Mouse (Mus musculus): ENCODE results near the gene Gtf2f2. TPM values are rescaled to one million over a fixed set of nuclear protein-coding genes. Genes with fewer than 3 reads are reported as not detected.
"Not testable (repeated sequence)": the region's sequence is repeated elsewhere in the genome, so short reads cannot be mapped to it uniquely, and the experiment has no call there.

Gene Gtf2f2
- polyA plus RNA-seq, 1 experiment from 2014 or later: 37.5 TPM

DNA sequence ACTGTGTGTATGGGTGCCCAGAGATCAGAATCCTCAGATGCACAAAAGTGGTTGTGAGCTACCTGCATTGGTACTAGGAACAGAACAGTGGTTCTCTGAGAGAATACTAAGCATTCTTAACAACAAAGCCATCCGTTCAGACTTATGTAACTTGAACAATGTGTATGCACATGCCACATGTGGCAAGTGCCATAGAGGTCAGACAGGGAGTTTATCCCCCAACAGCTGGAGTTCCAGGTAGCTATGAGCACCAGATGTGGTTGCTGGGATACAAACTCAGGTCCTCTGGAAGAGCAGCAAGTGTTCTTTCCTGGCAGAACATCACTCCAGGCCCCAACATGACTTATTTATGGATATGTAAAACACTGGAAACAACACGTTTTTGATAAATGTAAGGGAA is 57.7 kb downstream of the Gtf2f2 start:
- TF ChIP-seq CTCF (IDR thresholded peaks at IDR 0.05; ENCODE audit: low read depth): no peak
- no peaks in the 10 kb centered on the region for H3K9me3 ChIP-seq (ENCODE audit: low read depth, low read length)

DNA sequence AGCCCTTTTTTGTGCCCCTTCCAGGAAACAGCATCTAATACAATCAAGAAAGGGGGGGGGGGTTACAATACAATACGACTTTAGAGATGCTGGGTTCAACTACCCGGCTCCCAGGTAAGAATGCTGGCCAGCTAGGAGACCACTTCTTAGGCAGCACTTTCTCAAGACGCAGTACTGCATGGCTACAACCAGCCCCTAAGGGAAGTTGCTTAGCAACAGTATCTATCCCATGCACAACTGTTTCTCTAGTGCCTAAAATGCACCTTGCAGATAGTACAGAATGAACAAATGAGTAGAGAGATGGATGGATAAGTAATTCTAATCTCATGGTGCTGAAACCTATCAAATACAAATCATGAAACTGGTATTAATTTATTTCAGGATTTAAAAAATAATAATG is 63.0 kb downstream of the Gtf2f2 start:
- Histone ChIP-seq H3K27ac (ENCODE audit: low read depth) (no peak overlapping the region), H3K27me3 (ENCODE audit: insufficient read depth, low read length) (no peaks in the 10 kb centered on the region), H3K4me2 (no peak overlapping the region), H3K4me1 (ENCODE audit: insufficient read depth) (no peaks in the 10 kb centered on the region), H3K9me3 (ENCODE audit: low read depth, low read length) (no peaks in the 10 kb centered on the region), H3K4me3 (ENCODE audit: low read depth, low read length) (no peak overlapping the region), H3K9ac (no peak overlapping the region), H3K36me3 (ENCODE audit: insufficient read depth) (no peaks in the 10 kb centered on the region)
- no peak for TF ChIP-seq CTCF (IDR thresholded peaks at IDR 0.05; ENCODE audit: low read depth)
- no peak for ATAC-seq (ENCODE audit: insufficient read depth)
- 70% methylated on average over 3 of the region's 3 CpGs for WGBS
- no peak for DNase-seq

More for the DNA sequence above, 57.7 kb downstream of the Gtf2f2 start:
- Histone ChIP-seq H3K36me3 (ENCODE audit: insufficient read depth) (no peaks in the 10 kb centered on the region), H3K27me3 (ENCODE audit: insufficient read depth, low read length) (no peaks in the 10 kb centered on the region), H3K4me2 (no peak overlapping the region), H3K4me1 (ENCODE audit: insufficient read depth) (no peaks in the 10 kb centered on the region), H3K9ac (no peak overlapping the region), H3K4me3 (ENCODE audit: low read depth, low read length) (no peak overlapping the region), H3K27ac (ENCODE audit: low read depth) (no peak overlapping the region)
- ATAC-seq (ENCODE audit: insufficient read depth) (no peak), DNase-seq (no peak)
- WGBS: 61% methylated on average over 2 of the region's 2 CpGs

DNA sequence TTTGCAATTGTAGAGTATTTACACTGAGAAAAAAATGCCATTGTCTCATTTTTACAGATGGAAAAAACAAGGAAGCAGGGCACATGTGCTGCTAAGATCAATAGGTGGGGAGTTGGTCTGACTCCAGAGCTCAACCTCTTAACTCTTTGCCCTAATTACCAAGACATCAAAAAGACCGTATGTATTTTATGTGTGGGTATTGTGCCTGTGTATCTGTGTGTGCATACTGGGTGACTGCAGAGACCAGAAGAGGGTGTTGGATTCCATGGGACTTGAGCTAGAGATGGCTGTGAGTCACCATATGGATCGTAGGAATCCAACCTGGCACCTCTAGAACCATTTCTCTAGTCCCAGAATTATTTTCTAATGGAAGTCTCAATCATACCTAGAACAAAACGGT is 68.3 kb downstream of the Gtf2f2 start:
- Histone ChIP-seq H3K27ac (ENCODE audit: low read depth) (no peak overlapping the region), H3K4me1 (ENCODE audit: insufficient read depth) (no peaks in the 10 kb centered on the region), H3K4me2 (no peak overlapping the region), H3K27me3 (ENCODE audit: insufficient read depth, low read length) (no peaks in the 10 kb centered on the region), H3K9ac (no peak overlapping the region), H3K4me3 (ENCODE audit: low read depth, low read length) (no peak overlapping the region), H3K9me3 (ENCODE audit: low read depth, low read length) (no peaks in the 10 kb centered on the region), H3K36me3 (ENCODE audit: insufficient read depth) (no peaks in the 10 kb centered on the region)
- WGBS: 93% methylated on average over 3 of the region's 3 CpGs
- TF ChIP-seq CTCF (IDR thresholded peaks at IDR 0.05; ENCODE audit: low read depth): no peak
- no peak for ATAC-seq (ENCODE audit: insufficient read depth)
- no peak for DNase-seq

DNA sequence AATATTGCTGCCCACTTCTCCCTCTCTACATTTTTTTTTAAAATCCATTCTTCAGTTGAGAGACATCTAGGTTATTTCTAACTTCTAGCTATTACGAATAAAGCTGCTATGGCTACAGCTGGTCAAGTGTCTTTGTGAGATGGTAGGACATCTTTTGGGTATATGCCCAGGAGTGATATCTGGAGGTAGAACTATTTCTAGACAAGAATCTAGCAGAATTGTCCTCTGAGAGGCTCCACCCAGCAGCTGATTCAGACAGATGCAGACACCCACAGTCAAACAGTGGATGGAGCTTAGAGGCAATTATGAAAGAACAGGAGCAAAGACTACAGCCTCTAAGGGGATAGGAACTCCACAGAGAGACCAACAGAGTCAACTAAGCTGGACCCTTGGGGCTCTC is 69.2 kb downstream of the Gtf2f2 start:
- Histone ChIP-seq H3K9ac (no peak overlapping the region), H3K4me1 (ENCODE audit: insufficient read depth) (no peaks in the 10 kb centered on the region), H3K9me3 (ENCODE audit: low read depth, low read length) (no peaks in the 10 kb centered on the region), H3K4me3 (ENCODE audit: low read depth, low read length) (no peak overlapping the region), H3K27ac (ENCODE audit: low read depth) (no peak overlapping the region), H3K36me3 (ENCODE audit: insufficient read depth) (no peaks in the 10 kb centered on the region), H3K4me2 (no peak overlapping the region), H3K27me3 (ENCODE audit: insufficient read depth, low read length) (no peaks in the 10 kb centered on the region)
- ATAC-seq (ENCODE audit: insufficient read depth) (no peak), DNase-seq (no peak)
- TF ChIP-seq CTCF (IDR thresholded peaks at IDR 0.05; ENCODE audit: low read depth): no peak
- WGBS: 96% methylated on average over 1 of the region's 1 CpGs

DNA sequence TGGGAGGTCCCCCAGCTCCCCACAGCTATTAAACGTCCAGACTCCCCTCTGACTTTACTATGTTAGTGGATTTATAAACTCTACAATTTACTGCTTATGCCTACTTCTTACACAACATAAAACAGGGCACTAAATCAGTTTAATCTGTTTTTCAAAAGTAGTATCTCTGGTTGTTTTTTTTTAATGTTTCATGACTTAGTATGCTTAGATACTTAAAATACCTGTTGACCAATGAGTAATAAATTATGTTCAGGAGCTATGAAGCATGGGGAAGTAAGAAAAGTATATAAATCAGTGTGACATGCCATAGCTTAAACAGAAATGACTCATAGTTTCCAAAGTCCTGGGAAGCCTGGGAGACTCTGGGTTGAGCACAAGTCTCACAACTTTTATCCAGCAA is 73.0 kb downstream of the Gtf2f2 start:
- H3K27me3 ChIP-seq (ENCODE audit: insufficient read depth, low read length): no peaks in the 10 kb centered on the region
- no peak for DNase-seq

DNA sequence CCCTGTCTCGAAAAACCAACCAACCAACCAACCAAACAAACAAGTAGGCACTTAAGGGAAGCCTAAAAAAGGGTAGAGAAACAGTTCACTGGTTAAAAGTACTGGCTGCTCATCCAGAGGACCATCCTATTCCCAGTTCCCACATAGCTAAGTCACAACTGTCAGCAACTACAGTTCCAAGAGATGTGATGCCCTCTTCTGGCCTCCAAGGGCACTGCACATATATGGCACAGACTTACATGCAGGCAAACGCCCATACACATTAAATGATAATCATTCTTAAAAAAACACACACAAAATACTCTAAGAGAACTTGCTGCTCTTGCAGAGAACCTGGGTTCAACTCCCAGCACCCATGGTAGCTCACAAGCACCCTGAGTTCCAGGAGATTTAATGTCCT is 76.3 kb downstream of the Gtf2f2 start:
- Histone ChIP-seq H3K27me3 (ENCODE audit: insufficient read depth, low read length) (no peaks in the 10 kb centered on the region), H3K9me3 (ENCODE audit: low read depth, low read length) (no peaks in the 10 kb centered on the region), H3K4me2 (no peak overlapping the region), H3K36me3 (ENCODE audit: insufficient read depth) (no peaks in the 10 kb centered on the region), H3K27ac (ENCODE audit: low read depth) (no peak overlapping the region), H3K4me1 (ENCODE audit: insufficient read depth) (no peaks in the 10 kb centered on the region), H3K9ac (no peak overlapping the region), H3K4me3 (ENCODE audit: low read depth, low read length) (no peak overlapping the region)
- WGBS: 82% methylated on average over 2 of the region's 2 CpGs
- DNase-seq (peak; percentile 14), ATAC-seq (ENCODE audit: insufficient read depth) (no peak)
- TF ChIP-seq CTCF (IDR thresholded peaks at IDR 0.05; ENCODE audit: low read depth): peak; percentile 25

More for the DNA sequence above, 73.0 kb downstream of the Gtf2f2 start:
- Histone ChIP-seq H3K4me2 (no peak overlapping the region), H3K9me3 (ENCODE audit: low read depth, low read length) (no peaks in the 10 kb centered on the region), H3K4me3 (ENCODE audit: low read depth, low read length) (no peak overlapping the region), H3K4me1 (ENCODE audit: insufficient read depth) (no peaks in the 10 kb centered on the region), H3K27ac (ENCODE audit: low read depth) (no peak overlapping the region), H3K9ac (no peak overlapping the region), H3K36me3 (ENCODE audit: insufficient read depth) (no peaks in the 10 kb centered on the region)
- no peak for TF ChIP-seq CTCF (IDR thresholded peaks at IDR 0.05; ENCODE audit: low read depth)
- WGBS: 65% methylated on average over 1 of the region's 1 CpGs
- ATAC-seq (ENCODE audit: insufficient read depth): no peak

DNA sequence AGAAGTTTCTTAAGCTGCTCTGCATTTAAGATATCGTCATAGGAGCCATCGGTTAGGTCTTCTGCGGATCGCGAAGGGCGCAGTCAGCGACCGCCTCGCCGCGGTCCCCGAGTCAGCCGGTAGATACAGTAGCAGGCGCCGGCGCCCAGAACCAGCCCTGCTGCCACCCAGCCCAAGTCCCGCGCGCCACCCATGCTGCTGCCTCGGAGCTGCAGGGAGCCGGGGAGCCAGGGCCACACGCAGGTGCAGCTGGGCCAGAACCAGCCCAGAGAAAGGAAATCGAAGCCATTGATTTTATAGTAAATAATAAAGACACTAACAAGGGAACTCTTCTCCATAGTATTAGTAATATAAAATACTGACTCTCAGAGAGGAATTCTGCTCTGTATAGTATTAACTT is 79.4 kb downstream of the Gtf2f2 start:
- Histone ChIP-seq H3K4me2 (no peak overlapping the region), H3K9me3 (ENCODE audit: low read depth, low read length) (no peaks in the 10 kb centered on the region), H3K27me3 (ENCODE audit: insufficient read depth, low read length) (no peaks in the 10 kb centered on the region), H3K4me3 (ENCODE audit: low read depth, low read length) (no peak overlapping the region), H3K27ac (ENCODE audit: low read depth) (no peak overlapping the region), H3K36me3 (ENCODE audit: insufficient read depth) (no peaks in the 10 kb centered on the region), H3K9ac (no peak overlapping the region), H3K4me1 (ENCODE audit: insufficient read depth) (no peaks in the 10 kb centered on the region)
- no peak for TF ChIP-seq CTCF (IDR thresholded peaks at IDR 0.05; ENCODE audit: low read depth)
- ATAC-seq (ENCODE audit: insufficient read depth) (no peak), DNase-seq (no peak)
- WGBS: 93% methylated on average over 23 of the region's 23 CpGs

DNA sequence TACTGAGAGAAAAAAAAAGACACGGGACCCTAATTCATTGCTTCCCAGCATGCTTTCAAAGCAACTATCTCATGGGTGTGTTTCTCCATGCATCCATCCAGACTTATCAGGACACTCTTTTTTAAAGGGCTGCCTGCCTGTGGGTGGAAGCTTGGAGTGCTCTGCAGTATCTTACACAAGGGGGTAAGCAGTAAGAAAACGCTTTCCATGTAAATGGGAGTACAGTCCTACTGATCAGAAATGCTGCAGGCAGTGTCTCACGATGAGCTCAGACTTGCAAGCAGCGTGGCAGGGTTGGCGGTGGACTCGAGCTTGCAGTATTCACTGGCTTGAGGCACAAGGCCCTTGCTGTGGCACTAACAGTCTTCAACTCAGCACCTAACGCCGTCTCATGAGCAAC is 81.0 kb downstream of the Gtf2f2 start:
- H3K27me3 ChIP-seq (ENCODE audit: insufficient read depth, low read length); ATAC-seq (ENCODE audit: insufficient read depth); H3K27ac ChIP-seq (ENCODE audit: low read depth); H3K4me3 ChIP-seq (ENCODE audit: low read depth, low read length); H3K9me3 ChIP-seq (ENCODE audit: low read depth, low read length); DNase-seq; H3K4me2 ChIP-seq; H3K36me3 ChIP-seq (ENCODE audit: insufficient read depth); H3K9ac ChIP-seq; H3K4me1 ChIP-seq (ENCODE audit: insufficient read depth): not testable (repeated sequence)
- 90% methylated on average over 8 of the region's 8 CpGs for WGBS
